Mouse (Mus musculus) layer of hippocampus, adult 8-10 months (tissue): ENCODE data around the gene B4galt5. TPM values are rescaled to one million over a fixed set of nuclear protein-coding genes. Genes with fewer than 3 reads are reported as not detected.
A peak's percentile ranks its signal among the peaks of the same experiment; 100 is the strongest.

Experiments
- DNase-seq, 2 experiments: peaks; one replicate each; pipeline ENCODE4 v3.0.0; 2022; ENCODE audit warnings: low spot score in 2 of 2
- total RNA-seq, 4 experiments: library from RNA; stranded (reverse); gene quantifications; 2 replicates each; pipeline ENCODE4 v1.2.4; 2022

B4galt5 gene
- total RNA-seq, 4 experiments from 2014 or later: 34.6 to 43.0 (median 39.7) TPM

DNA sequence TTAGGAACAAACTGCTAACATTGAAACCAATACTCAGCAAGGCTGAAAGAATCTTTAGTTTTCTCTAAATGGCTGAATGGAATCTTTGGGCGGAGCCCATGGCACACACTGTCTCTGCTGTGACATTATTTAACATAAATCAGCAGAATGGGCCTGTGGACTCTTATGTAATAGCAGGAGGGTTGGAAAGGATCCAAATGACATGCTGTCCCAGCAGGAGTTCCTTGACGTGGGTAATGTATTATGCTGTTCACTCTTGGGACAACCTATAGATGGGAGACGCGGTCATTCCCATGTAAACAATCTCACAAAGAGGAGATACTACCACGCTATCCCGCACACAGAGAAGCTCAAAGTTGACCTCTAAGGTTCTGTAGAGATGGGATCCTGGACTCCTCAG lies 15.5 kb downstream of the B4galt5 start:
- DNase-seq: no peak

DNA sequence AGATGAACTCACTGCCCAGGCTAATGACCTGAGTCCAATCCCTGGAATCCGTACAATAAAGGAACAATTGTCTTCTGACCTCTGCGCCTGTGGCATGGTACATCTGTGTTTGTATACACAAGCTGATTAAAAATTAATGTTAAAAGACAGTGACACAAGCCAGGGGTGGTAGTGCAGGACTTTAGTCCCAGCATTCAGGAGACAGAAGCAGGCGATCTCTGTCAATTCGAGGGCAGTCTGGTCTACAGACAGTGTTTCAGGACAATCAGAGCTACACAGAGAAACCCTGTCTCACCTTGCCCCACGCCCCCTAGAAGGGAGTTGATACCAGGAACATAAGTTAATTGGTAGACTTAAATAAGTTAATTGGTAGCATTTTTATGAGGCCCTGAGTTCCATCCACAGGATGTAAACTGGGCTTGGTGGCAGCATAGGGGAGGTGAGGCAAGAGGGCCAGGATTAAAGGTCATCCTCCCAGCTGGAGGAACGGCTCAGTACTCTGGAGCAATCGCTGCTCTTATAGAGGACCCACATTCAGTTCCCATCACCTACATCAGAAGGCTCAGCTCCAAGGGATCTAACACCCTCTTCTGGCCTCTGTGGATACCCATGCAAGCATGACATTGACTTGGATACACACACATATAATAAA lies 16.5 kb downstream of the B4galt5 start:
- no peak for DNase-seq

- DNase-seq: no peak
Measured at GRCm38 (mm10) chr2:167331432-167331921, 17.5 kb downstream of the B4galt5 start.

DNA sequence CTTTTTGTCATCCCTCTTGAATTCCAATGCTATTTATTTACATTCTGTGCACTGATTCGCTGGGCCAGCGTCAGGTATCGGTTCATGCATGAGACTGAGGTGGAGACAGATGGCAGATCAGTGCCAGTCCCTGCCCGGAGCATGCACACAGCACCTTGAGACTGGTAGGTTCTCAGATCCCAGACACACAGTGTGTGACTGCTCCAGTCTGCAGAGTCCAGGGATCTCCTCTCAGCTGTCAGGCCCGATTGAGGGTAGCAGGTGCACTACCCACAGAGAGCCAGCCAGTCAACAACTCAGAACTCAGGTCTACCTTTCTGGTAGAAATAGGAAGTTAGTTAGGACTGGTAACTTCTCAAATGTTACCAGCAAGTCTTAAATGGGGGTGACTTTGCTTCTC lies 18.4 kb downstream of the B4galt5 start:
- DNase-seq: no peak

- DNase-seq: no peak
Measured at GRCm38 (mm10) chr2:167329478-167330262, 19.3 kb downstream of the B4galt5 start.

DNA sequence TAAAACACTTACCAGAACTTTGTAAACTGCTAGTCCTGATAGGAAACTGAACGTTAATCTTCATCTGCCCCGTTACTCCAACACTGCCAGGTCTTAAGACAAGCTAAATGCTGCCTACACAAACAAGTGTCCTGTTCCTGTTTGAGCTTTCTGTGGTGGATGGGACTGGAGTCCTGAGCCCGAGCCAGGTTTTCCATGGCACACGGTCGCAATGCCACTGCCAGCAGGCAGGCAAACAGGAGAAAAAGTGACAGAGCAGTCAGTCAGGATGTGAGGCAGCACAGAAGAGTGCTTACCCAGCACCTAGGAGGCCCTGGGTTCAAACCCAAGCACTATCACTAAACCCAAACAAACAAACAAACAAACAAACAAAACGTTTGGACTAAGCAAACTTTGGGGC lies 20.6 kb downstream of the B4galt5 start:
- DNase-seq: no peak

DNA sequence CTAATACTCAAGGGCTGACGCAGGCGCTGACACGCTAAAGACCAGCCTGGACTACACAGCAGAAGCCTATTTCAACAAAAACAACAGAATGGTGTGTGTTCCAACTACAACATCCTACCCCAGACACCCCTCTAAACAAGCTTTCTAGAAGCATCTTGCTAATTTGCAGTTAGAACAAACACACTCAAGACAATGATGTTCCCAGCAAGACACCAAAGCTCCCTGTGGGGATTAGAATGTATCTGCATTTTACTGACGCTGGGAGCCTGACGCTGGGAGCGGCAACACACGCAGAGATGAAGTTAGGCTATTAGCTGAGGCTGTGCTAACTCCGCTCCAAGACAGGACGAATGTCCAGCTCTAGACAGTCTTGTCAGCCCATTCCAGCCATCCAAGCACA lies 22.4 kb downstream of the B4galt5 start:
- no peak for DNase-seq

- peak in 1 of 2 experiments; percentile 29 for DNase-seq
Measured at GRCm38 (mm10) chr2:167324151-167324930, 24.6 kb downstream of the B4galt5 start.

DNA sequence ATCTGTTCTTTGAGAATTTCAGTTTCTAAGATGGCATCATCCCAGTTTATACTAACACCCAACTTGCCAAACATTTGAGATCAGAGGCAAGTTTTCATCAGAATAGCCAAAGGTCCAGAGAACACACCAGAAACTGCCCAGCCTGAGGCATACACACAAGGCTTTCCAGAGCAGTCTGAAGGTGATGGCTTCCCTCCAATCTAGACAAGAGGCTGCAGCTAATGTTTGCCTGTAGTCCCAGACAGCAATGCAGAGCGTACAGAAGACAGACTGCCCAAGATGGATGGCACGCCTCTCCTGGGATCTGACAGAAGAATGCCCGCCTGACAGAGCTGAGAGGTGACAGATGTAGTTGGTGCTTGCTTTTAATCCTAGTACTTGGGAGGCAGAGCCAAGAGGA lies 25.9 kb downstream of the B4galt5 start:
- DNase-seq: no peak

DNA sequence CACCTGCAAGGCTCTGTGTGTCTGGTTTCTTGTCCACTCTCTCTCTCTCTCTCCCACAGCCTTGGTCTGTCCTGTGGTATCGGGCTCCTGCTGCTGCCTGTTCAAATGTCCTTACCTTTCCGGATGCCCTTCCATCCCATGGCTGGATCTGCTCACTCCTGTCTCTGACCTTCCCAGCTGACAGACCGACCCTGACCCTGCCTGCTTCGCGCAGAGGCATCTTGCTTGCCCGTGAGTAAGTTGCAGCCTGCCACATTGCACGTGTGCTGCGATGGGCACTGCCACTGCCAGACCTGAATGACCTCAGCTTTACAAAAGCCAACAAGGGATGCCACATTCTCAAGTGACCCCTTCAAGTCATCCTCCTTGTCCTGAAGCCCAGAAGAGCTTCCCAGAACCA lies 27.6 kb downstream of the B4galt5 start:
- DNase-seq: no peak

DNA sequence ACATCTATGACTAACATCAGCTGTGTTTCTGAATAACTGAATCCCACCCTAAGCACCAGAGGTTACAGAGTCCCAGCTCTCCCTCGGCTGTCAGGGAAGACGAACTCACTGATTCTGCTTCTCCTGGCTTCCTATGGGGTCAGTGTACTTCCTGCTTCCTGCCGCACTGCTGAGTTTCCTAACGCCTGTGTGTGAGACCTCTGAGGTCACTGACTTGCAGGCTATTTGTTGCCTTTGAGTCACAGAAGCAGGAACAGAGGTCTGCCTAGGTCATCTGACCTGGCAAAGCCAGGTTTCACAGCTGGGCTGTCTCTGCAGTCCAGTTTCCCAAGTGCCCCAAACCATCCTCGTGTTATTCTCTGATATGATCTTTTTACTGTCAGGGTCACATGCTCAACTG lies 30.0 kb downstream of the B4galt5 start:
- no peak for DNase-seq

DNA sequence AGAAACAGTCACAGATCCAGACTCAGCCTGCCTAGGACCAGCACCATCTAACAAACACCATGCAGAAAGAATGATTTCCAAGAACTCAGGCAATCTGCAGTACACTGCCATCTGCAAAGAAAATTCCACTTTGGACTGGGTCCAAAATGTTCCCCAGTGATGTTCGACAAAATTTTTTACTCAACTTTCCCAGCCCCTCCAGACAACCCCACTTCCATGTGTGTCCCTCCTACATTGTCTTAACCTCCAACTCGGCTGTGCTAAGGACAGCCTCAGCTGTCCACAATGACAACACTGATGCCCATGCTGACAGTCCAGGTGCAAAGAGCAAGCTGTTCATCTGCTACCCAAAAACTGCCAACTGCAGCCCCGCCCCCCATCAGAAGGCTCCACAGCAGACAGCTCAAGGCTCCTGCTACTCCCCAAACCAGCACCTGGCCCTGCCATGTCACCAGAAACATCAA lies 32.2 kb downstream of the B4galt5 start:
- peak in 1 of 2 experiments; percentile 53 for DNase-seq

DNA sequence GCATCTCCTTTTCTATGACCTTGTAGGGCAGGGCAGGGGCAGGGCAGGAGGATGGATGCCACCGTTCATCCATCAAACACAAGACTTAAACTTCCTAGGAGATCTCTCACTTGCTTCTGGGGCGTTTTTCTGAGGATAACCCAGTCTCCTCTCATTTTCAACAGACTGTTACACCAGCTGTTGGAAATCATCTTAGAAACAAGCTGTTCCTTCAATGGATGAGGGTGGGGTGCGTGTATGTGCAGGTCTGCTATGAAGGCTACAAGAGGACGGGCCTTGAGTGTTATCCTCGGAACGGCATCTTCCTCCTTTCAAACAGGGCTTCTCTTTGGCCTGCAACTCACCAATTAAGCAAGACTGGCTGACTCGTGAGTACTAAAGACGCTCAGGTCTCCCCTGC lies 34.5 kb downstream of the B4galt5 start:
- DNase-seq: no peak

DNA sequence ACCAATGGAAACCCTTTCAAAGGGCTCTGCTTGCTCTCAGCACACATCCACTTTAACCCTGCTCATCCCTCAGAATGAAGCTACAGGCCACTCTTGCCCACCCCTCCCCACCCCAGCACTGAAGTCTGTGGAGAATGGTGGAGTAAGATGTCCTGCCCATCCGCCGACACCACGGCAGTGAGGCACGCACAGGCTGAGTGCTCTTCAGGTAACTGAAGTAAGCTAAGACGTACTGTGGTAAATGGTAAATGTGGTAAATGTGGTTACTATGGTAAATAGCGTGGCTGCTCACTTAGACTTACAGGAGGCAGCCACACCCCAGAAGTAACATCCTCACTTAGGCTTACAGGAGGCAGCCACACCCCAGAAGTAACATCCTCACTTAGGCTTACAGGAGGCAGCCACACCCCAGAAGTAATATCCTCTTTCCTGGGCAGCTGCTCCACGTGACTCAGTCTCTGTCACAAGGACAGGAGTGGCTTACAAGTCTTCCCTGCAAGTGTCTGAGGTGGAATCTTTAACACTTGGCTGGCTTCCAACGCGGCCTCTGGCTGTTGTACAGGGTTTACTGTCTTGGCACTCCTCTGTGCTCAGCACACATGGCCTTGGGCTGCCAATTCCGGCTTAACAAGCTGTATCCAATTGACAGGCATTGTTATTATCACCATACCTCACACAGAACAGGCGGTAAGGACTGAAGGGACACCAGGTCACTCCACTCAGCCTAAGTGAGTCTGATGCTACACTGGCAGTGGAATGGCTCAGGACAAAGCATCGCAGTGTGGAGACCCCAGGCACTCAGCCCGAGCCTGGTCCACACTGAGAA lies 35.3 kb downstream of the B4galt5 start:
- DNase-seq: no peak

- no peak for DNase-seq
Measured at GRCm38 (mm10) chr2:167310121-167310520, 38.9 kb downstream of the B4galt5 start.

GRCm38 (mm10) chr2:167309286-167309685 lies 39.7 kb downstream of the B4galt5 start:
- DNase-seq: no peak

DNA sequence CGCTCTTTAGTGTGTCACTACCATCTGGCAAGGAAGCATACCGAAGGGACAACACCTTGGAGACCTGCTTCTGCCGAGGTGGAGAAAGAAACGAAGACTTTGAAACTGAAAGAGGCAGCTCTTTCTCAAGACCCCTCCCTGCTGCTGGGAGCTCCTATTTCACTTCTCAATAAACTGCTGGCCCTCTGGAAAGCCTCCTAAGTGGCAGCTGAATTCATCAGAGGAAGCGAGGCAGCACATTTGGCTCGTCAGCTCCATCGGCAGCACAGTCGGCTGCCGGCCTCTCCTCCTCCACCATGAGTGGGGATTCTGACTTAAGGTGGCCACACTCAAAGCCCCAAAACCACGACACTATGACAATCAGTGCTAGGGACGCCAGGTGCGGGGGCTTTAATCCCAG lies 41.3 kb downstream of the B4galt5 start:
- DNase-seq: peak in 1 of 2 experiments; percentile 4

DNA sequence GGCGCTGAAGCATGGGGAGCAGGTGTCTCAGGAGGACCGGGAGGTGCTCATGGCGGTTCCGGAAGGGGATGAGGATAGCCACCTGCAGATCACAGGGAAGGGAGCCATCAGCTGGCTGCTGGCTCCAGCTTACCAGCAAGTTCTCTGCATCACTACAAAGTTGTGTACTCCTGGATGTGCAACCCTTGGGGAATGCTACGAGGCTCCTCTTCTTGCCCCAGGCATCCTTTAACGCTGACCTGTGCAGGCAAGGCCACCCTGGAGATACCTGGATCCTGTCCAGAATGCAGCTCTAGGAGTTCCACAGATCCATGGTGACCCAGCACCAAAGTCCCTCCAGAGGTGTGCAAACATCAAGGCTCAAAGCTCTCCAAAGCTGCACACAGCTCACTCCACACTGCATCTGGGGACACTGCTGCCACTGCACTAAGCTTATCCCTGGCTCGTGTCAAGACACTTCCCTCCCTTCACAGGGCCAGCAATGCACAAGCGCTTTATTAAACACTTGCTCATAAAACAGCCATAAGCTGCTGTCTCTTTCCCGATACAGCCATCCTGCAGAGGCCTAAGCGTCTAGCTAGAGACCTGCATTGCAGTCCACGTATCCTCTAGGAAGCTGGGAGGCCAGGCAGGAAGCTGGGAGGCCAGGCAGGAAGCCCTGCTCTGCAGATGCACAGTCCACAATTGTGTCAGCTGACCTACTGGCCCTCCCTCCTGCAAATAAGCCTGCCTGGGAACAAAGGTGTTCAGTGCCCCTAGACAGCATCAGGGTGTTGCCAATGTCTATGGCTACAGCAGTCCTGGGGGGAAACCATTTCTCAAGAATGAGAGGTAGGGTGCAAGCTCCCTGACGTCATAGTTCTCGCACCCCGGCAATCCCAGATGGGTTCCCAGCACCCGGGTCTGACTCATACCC lies 42.1 kb downstream of the B4galt5 start:
- peak; percentile 3 for DNase-seq

DNA sequence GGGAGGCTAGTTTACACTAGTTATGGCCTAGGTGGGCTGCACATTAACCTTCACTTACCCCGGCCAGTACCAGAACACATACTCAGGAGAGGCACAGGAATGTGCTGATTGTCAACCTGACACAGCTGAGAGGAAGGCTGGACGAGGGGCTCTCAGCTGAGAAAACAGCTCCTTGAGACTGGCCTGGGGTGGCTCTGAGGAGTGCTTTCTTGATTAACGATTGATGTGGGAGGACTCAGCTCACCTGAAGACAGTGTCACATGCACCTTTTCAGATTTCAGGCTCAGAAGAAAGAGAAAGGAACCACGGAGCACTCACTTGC lies 42.7 kb downstream of the B4galt5 start:
- DNase-seq: peak in 1 of 2 experiments; percentile 1
